Mouse (Mus musculus): ENCODE measurements around the gene Nuak2.

GRCm38 (mm10) chr1:132335378-132335965 is 19.5 kb downstream of the Nuak2 start:
- TF ChIP-seq CTCF (IDR thresholded peaks at IDR 0.05; ENCODE audit: extremely low read depth, insufficient read depth, low read length): no peak
- no peak for TF ChIP-seq POLR2A (IDR thresholded peaks at IDR 0.05; ENCODE audit: extremely low read depth, insufficient read depth, low read length)

All from cortical plate, adult 2 months (tissue).